Mouse (Mus musculus): Measurements from ENCODE around the gene Akr1c19. TPM values are rescaled to one million over a fixed set of nuclear protein-coding genes. Genes with fewer than 3 reads are reported as not detected.

Akr1c19 gene
- polyA plus RNA-seq, 1 experiment from 2014 or later: 0.54 TPM

GRCm38 (mm10) chr13:4296991-4297390 is 68.5 kb downstream of the Akr1c19 start:
- no peak overlapping the region for H3K4me3 ChIP-seq
- H3K9me3 ChIP-seq (replicated peaks): no peaks in the 10 kb centered on the region
- H3K4me1 ChIP-seq: no peaks in the 10 kb centered on the region
- no peak overlapping the region for H3K27ac ChIP-seq (replicated peaks)
- 88% methylated on average over 4 of the region's 4 CpGs for WGBS
- DNase-seq (ENCODE audit: low spot score): no peak
- no peaks in the 10 kb centered on the region for H3K36me3 ChIP-seq
- no peaks in the 10 kb centered on the region for H3K27me3 ChIP-seq (ENCODE audit: low read depth, poor library complexity, severe bottlenecking)

Other genes with a start within 250 kb of the Akr1c19 start
- gene Akr1c14, start 179.7 kb upstream of the Akr1c19 start, polyA plus RNA-seq (2016; fragmentation: Nextera tagmentation; extraction: Ambion mirVana): 0.15 and 0.33 TPM in 2 replicates
- not detected in 2 replicates for gene Akr1c18, start 78.0 kb upstream of the Akr1c19 start, polyA plus RNA-seq (2016; fragmentation: Nextera tagmentation; extraction: Ambion mirVana)
- 0.45 and 0.60 TPM in 2 replicates for gene Akr1c13, start 37.5 kb upstream of the Akr1c19 start, polyA plus RNA-seq (2016; fragmentation: Nextera tagmentation; extraction: Ambion mirVana)
- gene Akr1c12, start 50.7 kb downstream of the Akr1c19 start, polyA plus RNA-seq (2016; fragmentation: Nextera tagmentation; extraction: Ambion mirVana): 0.25 and 0.35 TPM in 2 replicates
- not detected in 2 replicates for gene Akr1c6, start 205.6 kb downstream of the Akr1c19 start, polyA plus RNA-seq (2016; fragmentation: Nextera tagmentation; extraction: Ambion mirVana)